Mouse (Mus musculus) left cerebral cortex, postnatal 4 days (tissue): ENCODE measurements around the gene Spi1. TPM values are rescaled to one million over a fixed set of nuclear protein-coding genes. Genes with fewer than 3 reads are reported as not detected.
"Not testable (repeated sequence)": the region's sequence is repeated elsewhere in the genome, so short reads cannot be mapped to it uniquely, and the experiment has no call there.

Experiments
- DNase-seq: peaks from one replicate; pipeline ENCODE4 v3.0.0-alpha.2; 2022
- intact Hi-C: fragments of 180-260 bp; cut with DNase I; formaldehyde crosslinking; loops from one replicate; pipeline ENCODE4 v1.15.1; 2025
- total RNA-seq, 2 experiments: library from RNA; stranded (reverse); gene quantifications; 2 replicates each; pipeline ENCODE4 v1.2.3; 2021

Gene Spi1
- total RNA-seq, 2 experiments from 2014 or later = 3.0 to 3.2 TPM

GRCm38 (mm10) chr2:91088987-91089386, 6.8 kb downstream of the Spi1 start:
- intact Hi-C loops = no loop called here
- DNase-seq = no peak

DNA sequence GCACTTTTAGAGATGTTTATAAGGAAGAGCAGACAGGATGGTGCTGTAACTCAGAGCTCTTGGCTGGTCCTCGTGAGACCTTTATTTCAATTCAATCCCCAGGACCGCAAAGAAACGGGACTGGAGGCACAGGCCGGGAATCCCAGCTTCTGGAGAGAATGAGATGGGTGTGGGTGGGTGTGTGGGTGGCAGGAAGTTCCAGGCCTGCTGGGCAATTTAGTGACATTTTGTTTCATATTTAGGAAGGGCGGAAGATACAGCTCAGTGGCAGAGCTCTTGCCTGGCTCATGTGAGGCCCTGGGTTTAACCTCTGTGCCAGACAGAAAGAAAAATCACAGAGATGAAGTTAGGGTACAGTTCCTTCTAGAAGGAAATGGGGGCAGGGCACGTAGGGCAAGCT, 8.0 kb downstream of the Spi1 start:
- intact Hi-C loops = no loop called here
- no peak for DNase-seq

DNA sequence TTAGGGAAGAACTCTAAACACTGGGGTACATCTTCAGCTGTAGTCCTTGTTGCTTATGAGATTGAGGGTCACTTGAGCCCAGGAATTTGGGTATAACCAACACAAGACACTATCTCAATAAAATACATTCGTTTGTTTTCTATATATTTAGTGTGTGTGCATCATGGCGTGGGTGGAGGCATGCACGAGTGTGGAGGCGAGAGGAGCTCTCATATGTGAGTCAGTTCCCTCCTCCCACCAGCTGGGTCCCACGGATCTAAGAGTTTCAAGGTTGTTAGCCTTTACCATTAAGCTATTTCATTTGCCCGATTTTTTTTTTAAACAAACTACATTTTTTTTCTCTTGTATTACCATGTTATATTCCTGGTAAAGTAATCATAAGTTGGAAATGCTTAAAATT, 8.6 kb downstream of the Spi1 start:
- no peak for DNase-seq
- intact Hi-C loops = no loop called here

- DNase-seq = no peak
- intact Hi-C loops = no loop called here
These were observed 14.3 kb downstream of the Spi1 start for GRCm38 (mm10) chr2:91096524-91096923.

DNA sequence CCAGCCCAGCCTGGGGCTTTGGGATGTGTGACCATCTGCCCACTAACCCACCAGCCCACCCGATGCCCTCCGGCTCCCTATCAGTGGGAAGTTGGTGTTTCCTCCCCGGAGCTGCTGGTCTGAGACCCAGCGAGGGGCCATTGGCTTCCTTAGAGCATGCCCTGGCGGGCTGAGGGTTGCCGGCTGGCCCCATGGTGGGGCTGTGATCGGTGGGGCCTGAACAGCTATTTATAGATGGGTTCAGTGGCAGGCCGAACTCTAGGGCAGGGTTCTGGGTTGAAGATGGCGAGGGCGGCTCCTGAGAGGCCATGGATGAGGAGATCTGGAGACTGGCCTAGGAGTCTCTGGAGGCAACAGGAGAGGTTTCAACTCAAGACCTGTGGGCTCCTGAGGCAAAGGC, 14.8 kb downstream of the Spi1 start:
- DNase-seq = no peak

DNA sequence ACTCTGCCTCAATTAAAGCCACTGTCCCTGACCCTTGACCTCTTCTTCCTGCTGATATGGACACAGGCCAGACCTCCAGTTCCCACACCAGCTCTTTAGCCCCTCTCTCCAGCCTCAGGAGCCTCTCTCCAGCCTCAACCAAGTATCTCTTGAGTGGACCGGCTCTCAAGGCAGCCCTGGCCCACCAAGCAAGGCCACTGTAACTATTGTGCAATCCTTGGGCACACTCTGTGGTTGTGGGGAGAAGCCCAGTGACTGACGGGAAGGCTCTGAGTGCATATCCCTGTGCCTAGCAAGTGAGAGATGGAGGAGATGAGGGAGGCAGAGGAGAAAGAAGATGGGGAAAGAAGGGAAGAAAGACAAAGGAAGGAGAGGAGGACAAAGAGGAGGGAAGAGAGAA, 16.0 kb downstream of the Spi1 start:
- DNase-seq = no peak
- intact Hi-C loops = no loop called here

More for the DNA sequence above, 14.8 kb downstream of the Spi1 start:
- intact Hi-C loops = no loop called here

GRCm38 (mm10) chr2:91101124-91101740, 19.0 kb downstream of the Spi1 start:
- intact Hi-C loops = loop anchor here (2.0 kb wide), 1 partner anchor 30 kb away; the partner anchor contains the start of gene Slc39a13
- peak; percentile 96 for DNase-seq

DNA sequence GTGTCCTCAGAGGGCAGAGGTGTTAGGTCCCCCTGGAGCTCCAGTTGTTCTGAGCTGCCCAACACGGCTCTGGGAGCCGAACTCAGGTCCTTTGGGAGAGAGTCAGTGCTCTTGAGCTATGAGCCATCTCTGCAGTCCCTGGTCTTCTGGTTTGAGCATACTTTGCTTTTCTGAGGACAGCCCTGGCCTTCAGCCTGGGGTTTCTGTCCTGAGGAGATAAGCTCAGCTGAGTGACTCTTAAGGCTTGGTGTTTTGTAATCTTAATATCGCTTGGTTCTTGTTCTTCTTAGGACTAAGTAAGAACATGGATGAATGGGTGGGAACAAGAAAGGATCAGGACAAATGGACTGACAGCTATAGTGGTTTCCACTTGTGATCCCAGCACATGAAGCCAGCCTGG, 26.0 kb downstream of the Spi1 start:
- no peak for DNase-seq
- intact Hi-C loops = no loop called here

DNA sequence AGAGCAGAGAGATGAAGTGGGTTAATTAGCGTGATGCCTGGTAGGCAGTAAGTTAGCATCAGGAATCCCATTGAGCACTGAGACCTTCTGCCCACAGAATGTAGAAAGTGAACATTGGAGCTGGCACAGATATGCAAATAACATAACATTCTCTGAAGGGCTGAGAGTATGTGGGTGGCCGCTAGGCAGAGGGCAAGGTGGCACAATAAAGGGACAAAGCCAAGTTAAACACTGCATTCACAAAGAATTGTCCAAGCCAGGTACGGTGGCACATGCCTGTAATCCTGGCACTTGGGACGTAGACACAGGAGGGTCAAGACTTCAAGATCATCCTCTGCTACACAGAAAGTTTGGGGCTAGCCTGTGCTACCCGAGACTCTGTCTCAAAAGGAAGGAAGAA, 27.1 kb downstream of the Spi1 start:
- DNase-seq = no peak
- intact Hi-C loops = no loop called here

DNA sequence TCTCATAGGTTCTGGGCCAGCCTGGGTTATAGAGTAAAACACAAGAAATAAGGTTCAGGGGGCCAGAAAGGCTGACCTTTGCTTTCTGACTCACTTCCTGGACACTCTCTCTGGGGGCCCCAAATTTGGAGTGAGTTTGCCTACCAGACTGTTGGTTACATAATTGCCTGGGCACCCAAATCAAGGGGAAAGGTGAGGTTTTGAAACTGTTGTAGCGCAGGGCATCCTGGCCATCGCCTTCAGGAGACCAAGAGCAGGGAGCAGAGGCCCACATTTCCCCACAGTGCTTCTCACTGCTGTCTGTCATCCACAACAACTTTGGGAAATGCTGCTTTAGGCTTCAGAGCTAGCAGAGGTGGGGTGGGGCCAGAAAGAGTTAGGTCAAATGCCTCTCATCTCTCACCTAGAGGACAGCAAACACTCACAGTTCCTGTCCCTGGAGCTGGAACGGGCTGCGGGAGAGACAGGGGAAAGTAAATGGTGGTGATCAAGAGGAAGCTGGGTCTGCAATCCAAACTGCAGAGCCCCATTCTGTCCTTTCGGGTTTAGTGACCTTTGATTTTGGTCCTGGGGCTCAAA, 27.7 kb downstream of the Spi1 start:
- DNase-seq = no peak
- intact Hi-C loops = no loop called here

DNA sequence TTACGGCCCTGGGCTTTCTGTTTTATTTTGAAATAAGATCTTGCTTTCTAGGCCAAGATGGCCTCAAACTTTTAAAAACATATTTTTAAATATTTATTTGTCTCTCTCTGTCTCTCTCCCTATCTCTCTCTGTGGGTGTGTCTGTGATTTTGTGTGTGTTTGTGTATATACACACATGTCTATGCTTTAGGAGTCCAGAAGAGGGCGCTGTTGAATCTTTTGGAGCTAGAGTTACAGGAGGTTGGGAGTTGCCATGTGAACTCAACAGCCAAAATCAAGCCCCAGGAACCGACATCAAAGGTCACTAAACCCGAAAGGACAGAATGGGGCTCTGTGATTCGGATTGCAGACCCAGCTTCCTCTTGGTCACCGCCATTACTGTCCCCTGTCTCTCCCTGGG, 28.2 kb downstream of the Spi1 start:
- DNase-seq = no peak
- intact Hi-C loops = no loop called here

DNA sequence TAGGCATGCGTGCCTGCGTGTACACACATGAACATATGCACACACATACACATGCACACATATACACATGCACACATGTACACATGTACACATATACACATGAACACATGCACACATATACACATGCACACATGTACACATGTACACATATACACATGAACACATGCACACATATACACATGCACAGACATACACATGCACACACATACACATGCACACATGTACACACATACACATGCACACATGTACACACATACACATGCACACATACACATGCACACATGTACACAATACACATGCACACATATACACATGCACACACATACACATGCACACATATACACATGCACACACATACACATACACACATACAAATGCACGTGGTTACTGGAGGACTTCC, 29.6 kb downstream of the Spi1 start:
- DNase-seq, intact Hi-C loops: not testable (repeated sequence)

DNA sequence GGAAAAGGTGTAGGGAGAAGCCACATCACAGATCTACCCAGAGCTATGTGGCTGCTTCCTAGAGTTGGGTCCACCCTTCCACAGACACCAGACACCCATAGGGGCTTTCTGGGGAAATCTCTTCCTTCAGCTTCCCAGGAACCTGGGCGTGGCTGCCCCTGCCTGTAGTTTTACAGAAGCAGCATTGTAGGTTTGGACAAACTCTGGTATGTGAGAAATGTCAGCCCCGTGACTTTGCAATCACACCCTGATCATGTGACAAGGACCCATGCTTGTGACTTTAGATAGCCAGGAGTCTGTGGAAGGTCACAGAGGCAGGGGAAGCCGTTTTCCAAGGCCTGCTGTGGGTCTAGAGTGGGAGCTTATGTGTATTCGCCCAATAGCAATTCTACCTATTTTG, 30.3 kb downstream of the Spi1 start:
- intact Hi-C loops = no loop called here
- DNase-seq = no peak

DNA sequence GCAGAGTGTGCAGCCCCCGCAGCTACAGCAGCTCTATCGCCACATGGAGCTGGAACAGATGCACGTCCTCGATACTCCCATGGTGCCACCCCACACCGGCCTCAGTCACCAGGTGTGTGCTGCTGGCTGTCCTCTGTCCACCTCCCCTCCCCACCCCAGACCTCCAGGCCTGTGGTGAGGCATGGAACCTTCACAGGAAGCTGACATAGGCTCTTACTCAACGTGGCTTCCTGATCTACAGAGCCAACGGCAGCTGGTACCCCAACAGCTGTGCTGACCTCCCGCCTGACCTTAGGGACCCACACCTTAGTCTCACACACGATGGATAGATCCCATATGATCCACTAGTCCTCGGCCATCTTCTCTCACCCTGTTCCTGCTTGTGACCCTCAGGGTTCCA, 31.1 kb downstream of the Spi1 start:
- intact Hi-C loops = no loop called here
- no peak for DNase-seq

- intact Hi-C loops = no loop called here
- DNase-seq = no peak
These were observed 31.7 kb downstream of the Spi1 start for GRCm38 (mm10) chr2:91113852-91114251.

DNA sequence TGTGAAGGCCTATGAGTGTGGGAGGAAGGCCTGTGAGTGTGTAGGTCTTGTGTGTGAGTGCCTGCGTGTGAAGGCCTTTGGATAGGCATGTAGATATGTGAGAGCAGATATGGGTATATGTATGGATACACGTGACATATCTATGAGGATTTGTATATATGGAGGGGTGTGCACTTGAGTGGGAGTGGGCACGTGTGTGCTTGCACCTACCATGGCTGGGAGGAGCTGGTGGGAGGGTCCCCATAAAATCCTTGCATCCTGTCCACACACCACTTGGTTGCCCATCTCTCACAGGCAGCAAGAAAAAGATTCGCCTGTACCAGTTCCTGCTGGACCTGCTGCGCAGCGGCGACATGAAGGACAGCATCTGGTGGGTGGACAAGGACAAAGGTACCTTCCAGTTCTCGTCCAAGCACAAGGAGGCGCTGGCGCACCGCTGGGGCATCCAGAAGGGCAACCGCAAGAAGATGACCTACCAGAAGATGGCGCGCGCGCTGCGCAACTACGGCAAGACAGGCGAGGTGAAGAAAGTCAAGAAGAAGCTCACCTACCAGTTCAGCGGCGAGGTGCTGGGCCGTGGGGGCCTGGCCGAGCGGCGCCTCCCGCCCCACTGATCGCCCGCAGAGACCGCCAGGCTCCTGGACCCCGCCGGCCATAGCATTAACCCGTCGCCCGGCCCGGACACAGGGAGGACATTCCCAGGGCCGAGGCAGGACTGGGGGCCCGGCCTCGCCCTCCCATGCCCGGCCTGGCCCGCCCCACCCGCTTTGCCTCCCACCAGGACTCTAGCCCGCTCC, 32.8 kb downstream of the Spi1 start:
- DNase-seq = peak; percentile 98
- intact Hi-C loops = no loop called here

GRCm38 (mm10) chr2:91115578-91115970, 33.4 kb downstream of the Spi1 start:
- intact Hi-C loops = no loop called here
- no peak for DNase-seq

- DNase-seq = no peak
- intact Hi-C loops = no loop called here
These were observed 34.7 kb downstream of the Spi1 start for GRCm38 (mm10) chr2:91116842-91117241.

DNA sequence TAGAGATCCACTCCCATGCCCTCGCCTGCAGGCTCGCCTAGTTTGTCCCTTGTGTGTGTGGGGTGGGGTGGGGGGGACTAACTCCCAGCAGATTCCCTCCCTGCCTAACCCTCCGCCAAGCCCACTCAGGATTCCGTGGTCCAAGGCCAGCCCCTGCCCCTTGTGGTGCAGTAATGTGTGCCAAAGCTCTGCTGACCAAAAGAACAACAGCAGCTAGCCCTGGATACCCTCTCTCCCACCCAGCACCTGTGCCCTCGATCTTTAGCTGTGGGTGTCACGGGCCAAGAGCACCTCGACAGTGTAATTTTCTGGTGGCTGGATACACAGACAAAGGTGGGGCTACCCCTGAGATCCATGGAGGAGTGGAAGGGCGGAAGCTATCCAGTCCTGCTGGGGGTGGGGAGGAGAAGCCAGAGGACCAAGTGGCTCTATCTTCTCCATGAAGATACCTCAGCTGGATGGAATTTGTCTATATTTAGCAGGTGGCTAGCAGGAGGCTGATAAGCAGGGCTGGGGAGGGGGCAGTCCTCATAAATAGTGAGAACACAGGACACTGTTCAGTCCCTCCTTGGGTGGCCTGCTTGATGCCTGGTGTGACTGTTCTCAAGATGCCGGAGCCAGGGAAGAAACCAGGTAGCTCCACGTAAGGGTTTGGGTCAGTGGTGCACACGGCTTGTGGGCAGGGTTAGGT, 35.5 kb downstream of the Spi1 start, which contains the start of gene Mybpc3:
TSS of gene Mybpc3 (plus strand) at position 560 of the 691 bp plus-strand sequence.
- DNase-seq = no peak
- intact Hi-C loops = no loop called here

GRCm38 (mm10) chr2:91118647-91119046, 36.5 kb downstream of the Spi1 start:
- intact Hi-C loops = no loop called here
- DNase-seq = no peak

DNA sequence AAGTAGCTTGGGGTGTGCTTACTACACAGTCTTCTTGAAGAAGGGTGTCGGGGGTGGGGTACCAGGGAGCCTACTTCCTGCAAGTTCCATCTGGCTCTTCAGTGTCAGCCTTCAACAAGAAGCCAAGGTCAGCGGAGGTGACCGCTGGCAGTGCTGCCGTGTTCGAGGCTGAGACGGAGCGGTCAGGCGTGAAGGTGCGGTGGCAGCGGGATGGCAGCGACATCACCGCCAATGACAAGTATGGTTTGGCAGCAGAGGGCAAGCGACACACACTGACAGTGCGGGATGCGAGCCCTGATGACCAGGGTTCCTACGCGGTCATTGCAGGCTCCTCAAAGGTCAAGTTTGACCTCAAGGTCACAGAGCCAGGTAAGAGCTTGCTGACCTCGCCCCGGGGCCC, 36.9 kb downstream of the Spi1 start:
- DNase-seq = peak; percentile 65
- intact Hi-C loops = no loop called here
